Mouse (Mus musculus) hindbrain, embryonic 14.5 days (tissue): ENCODE measurements around the gene Mgat4a. TPM values are rescaled to one million over a fixed set of nuclear protein-coding genes. Genes with fewer than 3 reads are reported as not detected.
"Not testable (repeated sequence)": the region's sequence is repeated elsewhere in the genome, so short reads cannot be mapped to it uniquely, and the experiment has no call there.

Experiments
- ATAC-seq: fragments of 200-750 bp; cut with Nextera tagmentation; 2 replicates; pipeline ENCODE4 v1.8.0; 2017; ENCODE audit warnings: moderate number of reproducible peaks, mild to moderate bottlenecking, moderate TSS enrichment, moderate library complexity; ENCODE audit not compliant: low FRiP score
- DNase-seq: peaks from one replicate; pipeline ENCODE4 v3.0.0-alpha.2; 2015; ENCODE audit warnings: low spot score
- H3K27ac ChIP-seq: fragments of 300-500 bp; sonication (generic); 2 replicates; pipeline ENCODE4 v1.5.1; 2014; ENCODE audit warnings: mild to moderate bottlenecking, moderate library complexity
- H3K27me3 ChIP-seq: fragments of 300-500 bp; sonication (generic); 2 replicates; pipeline ENCODE4 v1.6.1; 2014; ENCODE audit warnings: mild to moderate bottlenecking, low read length, mixed read lengths; ENCODE audit not compliant: control insufficient read depth, insufficient read depth
- H3K36me3 ChIP-seq: fragments of 300-500 bp; sonication (generic); replicated peaks from 2 replicates; pipeline ENCODE4 v1.6.1; 2014; ENCODE audit not compliant: control insufficient read depth, insufficient read depth
- H3K4me1 ChIP-seq: fragments of 300-500 bp; sonication (generic); replicated peaks from 2 replicates; pipeline ENCODE4 v1.6.1; 2014; ENCODE audit warnings: antibody characterized with exemption, low read length, mixed read lengths; ENCODE audit not compliant: control insufficient read depth, insufficient read depth
- H3K4me2 ChIP-seq: fragments of 300-500 bp; sonication (generic); replicated peaks from 2 replicates; pipeline ENCODE4 v1.6.1; 2014; ENCODE audit warnings: mild to moderate bottlenecking, moderate library complexity
- H3K4me3 ChIP-seq: fragments of 300-500 bp; sonication (generic); replicated peaks from 2 replicates; pipeline ENCODE4 v1.5.1; 2014; ENCODE audit warnings: mild to moderate bottlenecking, low read length
- H3K9ac ChIP-seq: fragments of 300-500 bp; sonication (generic); 2 replicates; pipeline ENCODE4 v1.6.1; 2014
- H3K9me3 ChIP-seq: fragments of 300-500 bp; sonication (generic); 2 replicates; pipeline ENCODE4 v1.6.1; 2016; ENCODE audit warnings: low read length; ENCODE audit not compliant: control insufficient read depth
- whole genome bisulfite sequencing: fragments of 180-500 bp; shearing (Covaris S2); extraction: QIAGEN DNeasy Blood & Tissue Kit; methylation state at CpG from one replicate; pipeline ENCODE4 v1.1.7; 2014; 5-methylcytosine and 5-hydroxymethylcytosine counted together
- polyA plus RNA-seq: library from polyadenylated mRNA; unstranded; fragments of >200 nt; fragmentation: Nextera tagmentation; extraction: Ambion mirVana; gene quantifications from 2 replicates; pipeline ENCODE4 v1.2.1, GENCODE M21; 2014

Mgat4a gene
- polyA plus RNA-seq, 1 experiment from 2014 or later, result 11.0 TPM

DNA sequence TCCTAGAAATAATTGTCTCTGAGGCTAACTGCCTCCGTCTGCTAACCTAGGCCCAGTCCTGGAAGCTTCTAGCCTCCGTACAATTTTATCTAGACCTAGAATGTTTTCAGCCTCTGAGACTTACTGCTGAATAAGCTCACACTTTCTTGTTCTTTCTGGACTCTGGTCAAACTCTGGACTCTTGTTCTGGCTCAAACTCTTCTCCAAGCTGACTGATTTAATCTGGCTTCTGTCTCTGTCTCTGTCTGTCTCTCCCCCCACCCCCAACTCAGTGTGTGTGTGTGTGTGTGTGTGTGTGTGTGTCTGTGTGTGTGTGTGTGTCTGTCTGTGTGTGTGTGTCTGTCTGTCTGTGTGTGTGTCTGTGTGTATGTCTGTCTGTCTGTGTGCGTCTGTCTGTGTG is 17.3 kb downstream of the Mgat4a start:
- H3K4me1 ChIP-seq, H3K27me3 ChIP-seq, H3K36me3 ChIP-seq, ATAC-seq, H3K9me3 ChIP-seq, DNase-seq, H3K9ac ChIP-seq, H3K27ac ChIP-seq, H3K4me2 ChIP-seq, H3K4me3 ChIP-seq: not testable (repeated sequence)
- 96% methylated on average over 3 of the region's 3 CpGs for WGBS

DNA sequence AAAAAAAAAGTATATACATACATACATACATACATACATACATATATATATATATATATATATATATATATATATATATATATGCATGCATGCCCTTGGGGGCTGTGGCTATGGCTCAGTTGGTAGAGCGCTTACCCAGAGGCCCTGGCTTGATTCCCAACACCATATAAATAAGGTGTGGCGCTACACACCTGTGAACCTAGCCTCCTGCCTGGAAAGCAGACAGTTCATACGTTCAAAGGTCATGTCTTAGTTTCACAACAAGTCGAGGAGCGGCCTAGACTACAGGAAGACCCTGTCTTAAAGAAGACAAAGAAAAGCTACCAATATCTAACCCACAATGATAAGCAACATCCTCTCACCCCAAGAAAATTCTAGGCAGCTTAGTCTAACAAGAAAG is 18.7 kb downstream of the Mgat4a start:
- Histone ChIP-seq H3K4me1 (no peaks in the 10 kb centered on the region), H3K9me3 (no peaks in the 10 kb centered on the region), H3K27ac (no peak overlapping the region), H3K36me3 (no peaks in the 10 kb centered on the region), H3K4me2 (no peak overlapping the region), H3K9ac (no peak overlapping the region), H3K27me3 (no peaks in the 10 kb centered on the region), H3K4me3 (no peak overlapping the region)
- DNase-seq (no peak), ATAC-seq (no peak)
- WGBS, result 88% methylated on average over 5 of the region's 5 CpGs

GRCm38 (mm10) chr1:37518791-37519190 is 22.0 kb downstream of the Mgat4a start:
- Histone ChIP-seq H3K27me3 (no peaks in the 10 kb centered on the region), H3K27ac (no peak overlapping the region), H3K9ac (no peak overlapping the region), H3K4me1 (no peaks in the 10 kb centered on the region), H3K9me3 (no peaks in the 10 kb centered on the region), H3K36me3 (no peaks in the 10 kb centered on the region), H3K4me2 (no peak overlapping the region), H3K4me3 (no peak overlapping the region)
- DNase-seq (no peak), ATAC-seq (no peak)
- 84% methylated on average over 4 of the region's 4 CpGs for WGBS

- H3K27ac ChIP-seq, result no peak overlapping the region
- no peak overlapping the region for H3K9ac ChIP-seq
- DNase-seq, result no peak
- ATAC-seq, result no peak
- H3K4me2 ChIP-seq, result no peak overlapping the region
- H3K4me3 ChIP-seq, result no peak overlapping the region
- H3K9me3 ChIP-seq, result no peaks in the 10 kb centered on the region
- no peaks in the 10 kb centered on the region for H3K27me3 ChIP-seq
- WGBS, result 83% methylated on average over 4 of the region's 4 CpGs
- H3K4me1 ChIP-seq, result peaks cover 1% of the 10 kb centered on the region; the same call in 1 of the 2 replicates
- no peaks in the 10 kb centered on the region for H3K36me3 ChIP-seq
Measured at GRCm38 (mm10) chr1:37518124-37518720, 22.6 kb downstream of the Mgat4a start.

DNA sequence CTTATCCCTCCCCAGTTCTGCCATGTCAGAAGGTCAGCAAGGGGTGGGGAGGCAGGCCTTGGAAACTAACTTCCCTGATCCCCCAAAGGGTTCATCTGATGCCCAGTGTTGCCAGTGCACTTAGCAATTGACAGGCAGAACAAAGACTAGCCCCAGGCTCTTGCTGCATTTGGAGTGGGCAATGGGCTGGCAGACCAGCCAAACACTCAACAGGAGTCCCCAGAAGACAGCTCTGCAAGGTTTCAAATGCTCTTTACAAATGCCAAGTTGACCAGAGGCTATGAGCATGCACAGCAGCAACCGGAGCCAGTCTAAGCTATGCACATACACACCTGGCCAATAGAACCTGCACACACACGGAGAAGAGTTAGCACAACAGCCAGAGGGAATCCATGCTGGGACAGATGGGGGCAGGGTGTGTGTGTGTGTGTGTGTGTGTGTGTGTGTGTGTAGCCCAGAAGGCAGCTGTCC is 27.8 kb downstream of the Mgat4a start:
- Histone ChIP-seq H3K4me3 (no peak overlapping the region), H3K9me3 (no peaks in the 10 kb centered on the region; the same call in 1 of the 2 replicates), H3K9ac (no peak overlapping the region; the same call in 1 of the 2 replicates), H3K4me1 (peaks cover 21% of the 10 kb centered on the region), H3K4me2 (no peak overlapping the region), H3K27ac (peak overlapping the region; percentile 80), H3K36me3 (no peaks in the 10 kb centered on the region), H3K27me3 (no peaks in the 10 kb centered on the region)
- 76% methylated on average over 2 of the region's 2 CpGs for WGBS
- DNase-seq, result no peak
- ATAC-seq, result peak; percentile 41; the same call in 1 of the 2 replicates

GRCm38 (mm10) chr1:37512109-37512640 is 28.6 kb downstream of the Mgat4a start:
- Histone ChIP-seq H3K9ac (peak overlapping the region; percentile 31; the same call in 1 of the 2 replicates), H3K9me3 (no peaks in the 10 kb centered on the region; the same call in 1 of the 2 replicates), H3K4me1 (peaks cover 21% of the 10 kb centered on the region), H3K4me3 (no peak overlapping the region), H3K27me3 (0 out of 2 replicates have a peak, but pooled peaks cover under 1% of the 10 kb centered on the region), H3K36me3 (no peaks in the 10 kb centered on the region), H3K27ac (peak overlapping the region; percentile 80), H3K4me2 (peak overlapping the region; percentile 3; the same call in 1 of the 2 replicates)
- 29% methylated on average over 5 of the region's 5 CpGs for WGBS
- DNase-seq, result peak; percentile 68
- ATAC-seq, result peak; percentile 66; the same call in 1 of the 2 replicates

DNA sequence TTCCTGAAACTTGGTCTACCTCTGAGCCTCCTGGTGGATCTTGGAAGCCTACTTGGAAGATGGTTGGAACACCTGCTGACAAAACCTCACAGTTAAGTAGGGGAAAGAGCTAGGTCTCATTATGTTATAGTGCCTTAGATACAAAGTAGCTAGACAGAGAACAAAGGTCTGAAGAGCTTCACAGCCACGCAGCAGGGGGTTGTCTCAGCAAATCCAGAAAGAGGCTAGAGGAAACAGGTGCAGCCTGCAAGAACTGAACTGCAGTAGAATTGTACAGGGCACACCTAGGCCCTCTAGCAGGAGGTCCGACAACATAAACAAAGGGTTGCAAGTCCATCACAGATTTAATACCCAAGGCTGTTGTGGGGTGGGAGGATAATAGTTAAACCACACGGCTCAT is 30.6 kb downstream of the Mgat4a start:
- Histone ChIP-seq H3K36me3 (no peaks in the 10 kb centered on the region), H3K4me3 (no peak overlapping the region), H3K4me2 (no peak overlapping the region), H3K9me3 (peaks cover 9% of the 10 kb centered on the region), H3K27me3 (peaks cover 7% of the 10 kb centered on the region; the same call in 1 of the 2 replicates), H3K4me1 (peaks cover 21% of the 10 kb centered on the region), H3K27ac (no peak overlapping the region), H3K9ac (no peak overlapping the region)
- DNase-seq (no peak), ATAC-seq (no peak)
- 88% methylated on average over 3 of the region's 3 CpGs for WGBS

DNA sequence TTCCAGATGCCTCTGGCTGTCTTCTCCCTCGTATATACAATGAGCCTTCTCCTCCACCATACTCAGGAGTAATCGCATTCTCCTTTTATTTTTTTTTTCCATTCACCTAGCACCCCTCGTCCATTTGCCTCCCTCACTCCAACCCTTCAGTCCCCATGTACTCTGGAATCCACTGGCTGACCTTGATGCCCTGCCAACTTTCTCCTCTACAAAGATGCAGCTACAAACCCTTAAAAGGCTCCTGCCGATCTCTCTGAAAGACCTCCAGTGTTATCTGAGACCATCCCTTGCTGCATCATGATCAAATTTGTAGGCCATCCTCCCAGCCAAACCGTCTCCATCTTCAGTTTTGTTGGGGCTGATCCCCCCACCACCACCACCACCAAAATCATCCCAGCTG is 31.4 kb downstream of the Mgat4a start:
- 90% methylated on average over 5 of the region's 5 CpGs for WGBS
- DNase-seq (no peak), ATAC-seq (no peak)
- peaks cover 21% of the 10 kb centered on the region for H3K4me1 ChIP-seq
- no peak overlapping the region for H3K9ac ChIP-seq
- peaks cover 13% of the 10 kb centered on the region; the same call in 1 of the 2 replicates for H3K27me3 ChIP-seq
- no peak overlapping the region for H3K4me2 ChIP-seq
- no peak overlapping the region for H3K27ac ChIP-seq
- peaks cover 9% of the 10 kb centered on the region for H3K9me3 ChIP-seq
- H3K36me3 ChIP-seq, result no peaks in the 10 kb centered on the region
- no peak overlapping the region for H3K4me3 ChIP-seq

GRCm38 (mm10) chr1:37505348-37505730 is 35.5 kb downstream of the Mgat4a start:
- Histone ChIP-seq H3K36me3 (no peaks in the 10 kb centered on the region), H3K4me2 (no peak overlapping the region), H3K9ac (no peak overlapping the region), H3K4me3 (no peak overlapping the region), H3K4me1 (no peaks in the 10 kb centered on the region), H3K27me3 (peaks cover 46% of the 10 kb centered on the region), H3K27ac (no peak overlapping the region), H3K9me3 (peaks cover 9% of the 10 kb centered on the region)
- DNase-seq, result no peak
- 95% methylated on average over 9 of the region's 9 CpGs for WGBS
- ATAC-seq, result no peak
